Mouse (Mus musculus): ENCODE data around the gene Gm3642. TPM values are rescaled to one million over a fixed set of nuclear protein-coding genes. Genes with fewer than 3 reads are reported as not detected.
"Not testable (repeated sequence)": the region's sequence is repeated elsewhere in the genome, so short reads cannot be mapped to it uniquely, and the experiment has no call there.

Gm3642 gene
- not detected in 2 replicates for polyA plus RNA-seq (2016; fragmentation: Nextera tagmentation; extraction: Ambion mirVana)

DNA sequence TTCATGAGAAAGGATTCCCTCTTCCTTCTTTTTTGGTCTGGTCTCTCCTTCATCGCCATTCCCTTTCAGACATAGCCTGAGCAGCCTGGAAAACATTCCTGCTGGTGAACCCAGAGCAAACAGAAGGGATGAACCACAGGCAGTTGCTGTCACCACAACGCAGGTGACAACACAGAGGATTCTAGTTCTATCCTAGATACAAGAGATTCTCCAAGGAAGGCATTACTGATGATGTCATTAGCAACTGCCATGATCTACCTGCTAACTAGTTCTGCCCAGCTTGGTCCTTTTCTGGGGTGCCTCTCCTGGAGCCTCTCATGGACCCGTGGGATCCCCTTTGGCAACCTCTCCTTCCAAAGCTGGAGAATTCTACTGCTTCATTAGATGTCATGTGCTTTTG, at the start of gene Gm3642:
TSS of gene Gm3642 (minus strand) at position 101 of the 400 bp plus-strand sequence.
- H3K27ac ChIP-seq (replicated peaks); DNase-seq (ENCODE audit: low spot score); H3K36me3 ChIP-seq; H3K4me3 ChIP-seq; H3K27me3 ChIP-seq (ENCODE audit: low read depth, poor library complexity, severe bottlenecking); H3K4me1 ChIP-seq; H3K9me3 ChIP-seq (replicated peaks): not testable (repeated sequence)
- no CpG with 5 or more reads among the region's 3 CpGs for WGBS

DNA sequence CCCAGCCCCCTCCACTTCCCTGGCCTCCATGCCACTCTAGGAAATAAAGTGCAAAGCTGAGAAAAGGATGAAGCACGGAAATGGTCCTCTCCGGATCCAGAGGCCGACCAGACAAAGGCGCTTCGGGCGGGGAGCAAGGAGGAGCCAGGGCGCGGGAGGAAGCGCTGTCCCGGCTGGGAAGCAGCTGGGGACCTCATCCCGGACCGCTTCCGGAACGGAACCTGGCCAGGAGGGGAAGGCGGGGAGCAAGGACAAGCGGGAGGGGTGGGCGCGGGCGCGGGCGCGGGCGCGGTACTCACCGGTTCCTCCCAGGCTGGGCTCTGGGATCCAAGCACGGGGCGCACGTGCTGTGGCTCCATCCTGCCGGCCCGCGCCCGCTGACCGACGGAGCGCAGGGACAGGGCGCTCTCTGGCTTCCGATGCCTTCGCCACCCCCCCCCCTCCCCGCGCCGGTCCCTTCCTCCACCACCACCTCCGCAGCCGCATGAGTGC, 49.5 kb upstream of the Gm3642 start, which contains the start of gene Gm3667:
TSS of gene Gm3667 (minus strand) at position 442 of the 492 bp plus-strand sequence.
- Histone ChIP-seq H3K27ac (replicated peaks) (peak within 1 kb of the TSS; percentile 76), H3K4me3 (peak within 1 kb of the TSS; percentile 54)
- H3K36me3 ChIP-seq; H3K9me3 ChIP-seq (replicated peaks); H3K4me1 ChIP-seq; H3K27me3 ChIP-seq (ENCODE audit: low read depth, poor library complexity, severe bottlenecking): not testable (repeated sequence)
- DNase-seq (ENCODE audit: low spot score): peak; percentile 11
- 0% methylated on average over 8 of the region's 43 CpGs for WGBS

DNA sequence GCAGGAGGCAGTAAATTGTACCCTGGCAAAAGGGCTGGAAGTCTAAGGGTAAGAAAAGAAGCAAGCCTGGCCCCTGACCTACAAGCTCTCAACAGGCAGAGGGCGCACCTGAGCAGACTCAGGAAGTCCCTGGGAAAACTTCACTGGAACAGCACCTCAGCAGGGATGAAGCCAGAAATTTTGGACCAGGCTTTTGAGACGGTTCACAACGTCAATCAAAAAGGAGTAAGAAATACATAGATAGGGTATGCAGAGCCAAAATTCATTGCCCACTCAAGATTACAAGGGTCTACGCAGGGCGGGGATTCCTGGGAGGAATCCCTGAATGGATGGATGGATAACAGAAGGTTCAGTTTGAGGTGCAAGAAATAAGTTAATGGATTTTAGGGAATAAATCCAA, 48.7 kb upstream of the Gm3642 start:
- H3K27me3 ChIP-seq (ENCODE audit: low read depth, poor library complexity, severe bottlenecking); H3K4me1 ChIP-seq; H3K36me3 ChIP-seq; H3K9me3 ChIP-seq (replicated peaks); H3K27ac ChIP-seq (replicated peaks); DNase-seq (ENCODE audit: low spot score): not testable (repeated sequence)
- H3K4me3 ChIP-seq: peak overlapping the region; percentile 54
- WGBS: 10% methylated on average over 4 of the region's 5 CpGs

DNA sequence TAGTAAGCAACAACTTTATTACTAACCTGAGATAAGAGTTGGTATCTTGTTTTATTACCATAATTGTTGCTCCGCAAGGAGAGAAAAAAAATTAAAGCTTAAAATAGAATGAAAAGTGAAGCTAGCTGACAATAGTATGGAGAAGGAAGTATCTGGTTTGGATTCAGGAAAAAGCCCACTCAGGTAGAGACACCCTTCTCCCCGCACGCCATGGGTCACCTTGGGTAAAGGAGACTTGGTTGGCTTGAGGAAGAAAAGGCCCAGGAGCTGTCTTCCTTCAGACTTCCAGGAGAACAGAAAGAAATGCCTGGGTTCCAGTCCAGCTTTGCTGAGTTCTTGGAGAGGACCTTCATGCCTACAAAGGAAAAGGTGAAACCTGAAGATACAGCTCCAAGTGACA, 16.8 kb downstream of the Gm3642 start:
- not testable (repeated sequence) for H3K4me3 ChIP-seq; H3K9me3 ChIP-seq (replicated peaks); H3K27ac ChIP-seq (replicated peaks); DNase-seq (ENCODE audit: low spot score); H3K27me3 ChIP-seq (ENCODE audit: low read depth, poor library complexity, severe bottlenecking); H3K36me3 ChIP-seq; H3K4me1 ChIP-seq
- WGBS: 90% methylated on average over 3 of the region's 3 CpGs

Other genes with a start within 250 kb of the Gm3642 start
- 0.09 and 0.11 TPM in 2 replicates for gene Gm3629, start 249.7 kb downstream of the Gm3642 start, polyA plus RNA-seq (2016; fragmentation: Nextera tagmentation; extraction: Ambion mirVana)
- gene Gm3460, start 217.9 kb downstream of the Gm3642 start, polyA plus RNA-seq (2016; fragmentation: Nextera tagmentation; extraction: Ambion mirVana): not detected in 2 replicates
- gene Gm10251, start 156.1 kb downstream of the Gm3642 start, polyA plus RNA-seq (2016; fragmentation: Nextera tagmentation; extraction: Ambion mirVana): not detected in 2 replicates
- gene Gm8050, start 120.1 kb downstream of the Gm3642 start, polyA plus RNA-seq (2016; fragmentation: Nextera tagmentation; extraction: Ambion mirVana): not detected in 2 replicates
- gene Gm3636, start 98.0 kb downstream of the Gm3642 start, polyA plus RNA-seq (2016; fragmentation: Nextera tagmentation; extraction: Ambion mirVana): 3.8 and 4.5 TPM in 2 replicates
- gene Gm8362, start 65.9 kb downstream of the Gm3642 start, polyA plus RNA-seq (2016; fragmentation: Nextera tagmentation; extraction: Ambion mirVana): not detected in 2 replicates
- 1.1 and 1.9 TPM in 2 replicates for gene Gm3667, start 49.7 kb upstream of the Gm3642 start, polyA plus RNA-seq (2016; fragmentation: Nextera tagmentation; extraction: Ambion mirVana)
- not detected in 2 replicates for gene Gm6356, start 133.5 kb upstream of the Gm3642 start, polyA plus RNA-seq (2016; fragmentation: Nextera tagmentation; extraction: Ambion mirVana)
- gene Gm10406, start 187.1 kb upstream of the Gm3642 start, polyA plus RNA-seq (2016; fragmentation: Nextera tagmentation; extraction: Ambion mirVana): 0.98 and 1.4 TPM in 2 replicates
- gene Gm3685, start 204.7 kb upstream of the Gm3642 start, polyA plus RNA-seq (2016; fragmentation: Nextera tagmentation; extraction: Ambion mirVana): not detected in 2 replicates